Mouse (Mus musculus): ENCODE measurements around the gene Plch2. TPM values are rescaled to one million over a fixed set of nuclear protein-coding genes. Genes with fewer than 3 reads are reported as not detected.

The Plch2 gene
- polyA plus RNA-seq, 1 experiment, result 4.2 TPM

GRCm38 (mm10) chr4:154986096-154986495, 70.5 kb downstream of the Plch2 start:
- Histone ChIP-seq H3K27me3 (ENCODE audit: control insufficient read depth, insufficient read depth, low read length, poor library complexity, severe bottlenecking) (no peaks in the 10 kb centered on the region), H3K36me3 (ENCODE audit: control insufficient read depth, insufficient read depth, low read length, poor library complexity, severe bottlenecking) (no peaks in the 10 kb centered on the region), H3K9me3 (replicated peaks; ENCODE audit: control insufficient read depth, insufficient read depth, low read length, poor library complexity, severe bottlenecking) (no peaks in the 10 kb centered on the region), H3K27ac (ENCODE audit: insufficient read depth, low read length) (no peak overlapping the region), H3K4me1 (ENCODE audit: control insufficient read depth, insufficient read depth, low read length) (peaks cover 6% of the 10 kb centered on the region), H3K9ac (ENCODE audit: low read depth, poor library complexity, severe bottlenecking) (no peak overlapping the region), H3K4me3 (ENCODE audit: low read depth, low read length) (peak overlapping the region; percentile 56)
- no peak for TF ChIP-seq POLR2A (IDR thresholded peaks at IDR 0.05; ENCODE audit: insufficient read depth, low read length)
- 0 out of 2 replicates have a peak, but pooled peaks have one; percentile 28 for TF ChIP-seq EP300 (IDR thresholded peaks at IDR 0.05; ENCODE audit: insufficient read depth, low read depth, low read length)
- TF ChIP-seq CTCF (IDR thresholded peaks at IDR 0.05; ENCODE audit: low read depth, low read length), result peak; percentile 74

GRCm38 (mm10) chr4:154985151-154985777, 71.3 kb downstream of the Plch2 start:
- Histone ChIP-seq H3K27ac (ENCODE audit: insufficient read depth, low read length) (no peak overlapping the region), H3K4me1 (ENCODE audit: control insufficient read depth, insufficient read depth, low read length) (peaks cover 6% of the 10 kb centered on the region), H3K9me3 (replicated peaks; ENCODE audit: control insufficient read depth, insufficient read depth, low read length, poor library complexity, severe bottlenecking) (no peaks in the 10 kb centered on the region), H3K4me3 (ENCODE audit: low read depth, low read length) (no peak overlapping the region), H3K27me3 (ENCODE audit: control insufficient read depth, insufficient read depth, low read length, poor library complexity, severe bottlenecking) (no peaks in the 10 kb centered on the region), H3K9ac (ENCODE audit: low read depth, poor library complexity, severe bottlenecking) (no peak overlapping the region), H3K36me3 (ENCODE audit: control insufficient read depth, insufficient read depth, low read length, poor library complexity, severe bottlenecking) (no peaks in the 10 kb centered on the region)
- TF ChIP-seq POLR2A (IDR thresholded peaks at IDR 0.05; ENCODE audit: insufficient read depth, low read length), result no peak
- TF ChIP-seq EP300 (IDR thresholded peaks at IDR 0.05; ENCODE audit: insufficient read depth, low read depth, low read length), result no peak
- no peak for TF ChIP-seq CTCF (IDR thresholded peaks at IDR 0.05; ENCODE audit: low read depth, low read length)

- H3K27ac ChIP-seq (ENCODE audit: insufficient read depth, low read length), result no peak overlapping the region
- no peaks in the 10 kb centered on the region for H3K36me3 ChIP-seq (ENCODE audit: control insufficient read depth, insufficient read depth, low read length, poor library complexity, severe bottlenecking)
- H3K9me3 ChIP-seq (replicated peaks; ENCODE audit: control insufficient read depth, insufficient read depth, low read length, poor library complexity, severe bottlenecking), result no peaks in the 10 kb centered on the region
- H3K9ac ChIP-seq (ENCODE audit: low read depth, poor library complexity, severe bottlenecking), result peak overlapping the region; percentile 12; the same call in 1 of the 2 replicates
- peaks cover 6% of the 10 kb centered on the region for H3K4me1 ChIP-seq (ENCODE audit: control insufficient read depth, insufficient read depth, low read length)
- TF ChIP-seq EP300 (IDR thresholded peaks at IDR 0.05; ENCODE audit: insufficient read depth, low read depth, low read length) (no peak), CTCF (IDR thresholded peaks at IDR 0.05; ENCODE audit: low read depth, low read length) (no peak), POLR2A (IDR thresholded peaks at IDR 0.05; ENCODE audit: insufficient read depth, low read length) (no peak)
- no peaks in the 10 kb centered on the region for H3K27me3 ChIP-seq (ENCODE audit: control insufficient read depth, insufficient read depth, low read length, poor library complexity, severe bottlenecking)
- peak overlapping the region; percentile 29 for H3K4me3 ChIP-seq (ENCODE audit: low read depth, low read length)
These were observed 72.8 kb downstream of the Plch2 start for GRCm38 (mm10) chr4:154983767-154984166.

GRCm38 (mm10) chr4:154982247-154983120, 74.1 kb downstream of the Plch2 start:
- TF ChIP-seq CTCF (IDR thresholded peaks at IDR 0.05; ENCODE audit: low read depth, low read length), result no peak
- no peak for TF ChIP-seq EP300 (IDR thresholded peaks at IDR 0.05; ENCODE audit: insufficient read depth, low read depth, low read length)
- no peak for TF ChIP-seq POLR2A (IDR thresholded peaks at IDR 0.05; ENCODE audit: insufficient read depth, low read length)
- Histone ChIP-seq H3K9ac (ENCODE audit: low read depth, poor library complexity, severe bottlenecking) (no peak overlapping the region), H3K27ac (ENCODE audit: insufficient read depth, low read length) (no peak overlapping the region), H3K9me3 (replicated peaks; ENCODE audit: control insufficient read depth, insufficient read depth, low read length, poor library complexity, severe bottlenecking) (no peaks in the 10 kb centered on the region), H3K4me1 (ENCODE audit: control insufficient read depth, insufficient read depth, low read length) (peaks cover 6% of the 10 kb centered on the region), H3K4me3 (ENCODE audit: low read depth, low read length) (no peak overlapping the region), H3K27me3 (ENCODE audit: control insufficient read depth, insufficient read depth, low read length, poor library complexity, severe bottlenecking) (no peaks in the 10 kb centered on the region), H3K36me3 (ENCODE audit: control insufficient read depth, insufficient read depth, low read length, poor library complexity, severe bottlenecking) (no peaks in the 10 kb centered on the region; the same call in 1 of the 2 replicates)

- Histone ChIP-seq H3K4me1 (ENCODE audit: control insufficient read depth, insufficient read depth, low read length) (peaks cover 6% of the 10 kb centered on the region), H3K4me3 (ENCODE audit: low read depth, low read length) (no peak overlapping the region), H3K9ac (ENCODE audit: low read depth, poor library complexity, severe bottlenecking) (no peak overlapping the region), H3K27me3 (ENCODE audit: control insufficient read depth, insufficient read depth, low read length, poor library complexity, severe bottlenecking) (no peaks in the 10 kb centered on the region), H3K27ac (ENCODE audit: insufficient read depth, low read length) (no peak overlapping the region), H3K9me3 (replicated peaks; ENCODE audit: control insufficient read depth, insufficient read depth, low read length, poor library complexity, severe bottlenecking) (no peaks in the 10 kb centered on the region), H3K36me3 (ENCODE audit: control insufficient read depth, insufficient read depth, low read length, poor library complexity, severe bottlenecking) (peaks cover 5% of the 10 kb centered on the region)
- TF ChIP-seq CTCF (IDR thresholded peaks at IDR 0.05; ENCODE audit: low read depth, low read length) (peak; percentile 82), EP300 (IDR thresholded peaks at IDR 0.05; ENCODE audit: insufficient read depth, low read depth, low read length) (no peak)
These were observed 75.1 kb downstream of the Plch2 start for GRCm38 (mm10) chr4:154981530-154981929.

- Histone ChIP-seq H3K27me3 (ENCODE audit: control insufficient read depth, insufficient read depth, low read length, poor library complexity, severe bottlenecking) (no peaks in the 10 kb centered on the region), H3K9ac (ENCODE audit: low read depth, poor library complexity, severe bottlenecking) (no peak overlapping the region), H3K4me3 (ENCODE audit: low read depth, low read length) (no peak overlapping the region), H3K27ac (ENCODE audit: insufficient read depth, low read length) (no peak overlapping the region), H3K4me1 (ENCODE audit: control insufficient read depth, insufficient read depth, low read length) (peaks cover 6% of the 10 kb centered on the region), H3K9me3 (replicated peaks; ENCODE audit: control insufficient read depth, insufficient read depth, low read length, poor library complexity, severe bottlenecking) (no peaks in the 10 kb centered on the region), H3K36me3 (ENCODE audit: control insufficient read depth, insufficient read depth, low read length, poor library complexity, severe bottlenecking) (peaks cover 9% of the 10 kb centered on the region)
- TF ChIP-seq POLR2A (IDR thresholded peaks at IDR 0.05; ENCODE audit: insufficient read depth, low read length) (no peak), CTCF (IDR thresholded peaks at IDR 0.05; ENCODE audit: low read depth, low read length) (no peak), EP300 (IDR thresholded peaks at IDR 0.05; ENCODE audit: insufficient read depth, low read depth, low read length) (no peak)
These were observed 75.5 kb downstream of the Plch2 start for GRCm38 (mm10) chr4:154981076-154981475.
